Mouse (Mus musculus) adrenal gland, adult 2 months (tissue): Measurements from ENCODE around the gene Mex3a. TPM values are rescaled to one million over a fixed set of nuclear protein-coding genes. Genes with fewer than 3 reads are reported as not detected.
A peak's percentile ranks its signal among the peaks of the same experiment; 100 is the strongest.

Source experiments
- DNase-seq: peaks from one replicate; pipeline ENCODE4 v3.0.0; 2021
- polyA plus RNA-seq: library from polyadenylated mRNA; depleted of rRNA; stranded (reverse); fragments of >200 nt; gene quantifications from 2 replicates; pipeline ENCODE4 v1.2.3, GENCODE M21; 2012
- total RNA-seq, 2 experiments: library from RNA; stranded (reverse); gene quantifications; 2 replicates each; pipeline ENCODE4 v1.2.3; 2021

Mex3a gene
- total and polyA plus RNA-seq, 3 experiments, result 2.1 to 3.2 (median 2.3) TPM

- no peak for DNase-seq
These were observed 2.8 kb upstream of the Mex3a start for GRCm38 (mm10) chr3:88529204-88530000.

GRCm38 (mm10) chr3:88530082-88530864 lies 1.9 kb upstream of the Mex3a start:
- DNase-seq, result no peak

- peak; percentile 94 for DNase-seq
These were observed 572 bp upstream of the Mex3a start for GRCm38 (mm10) chr3:88531348-88532298.

- peak; percentile 33 for DNase-seq
These were observed 705 bp downstream of the Mex3a start for GRCm38 (mm10) chr3:88532689-88533511.

GRCm38 (mm10) chr3:88533706-88534105 lies 1.5 kb downstream of the Mex3a start:
- no peak for DNase-seq

GRCm38 (mm10) chr3:88535005-88535404 lies 2.8 kb downstream of the Mex3a start:
- no peak for DNase-seq

- DNase-seq, result no peak
These were observed 3.3 kb downstream of the Mex3a start for GRCm38 (mm10) chr3:88535527-88535926.

GRCm38 (mm10) chr3:88536103-88536930 lies 4.1 kb downstream of the Mex3a start:
- DNase-seq, result peak; percentile 88

- DNase-seq, result no peak
These were observed 5.0 kb downstream of the Mex3a start for GRCm38 (mm10) chr3:88537146-88537545.

- DNase-seq, result no peak
These were observed 6.3 kb downstream of the Mex3a start for GRCm38 (mm10) chr3:88538271-88539145.

- DNase-seq, result no peak
These were observed 7.2 kb downstream of the Mex3a start for GRCm38 (mm10) chr3:88539397-88539796.

GRCm38 (mm10) chr3:88540085-88540484 lies 7.9 kb downstream of the Mex3a start:
- DNase-seq, result no peak

- DNase-seq, result no peak
These were observed 9.6 kb downstream of the Mex3a start for GRCm38 (mm10) chr3:88541622-88542401.

GRCm38 (mm10) chr3:88542486-88542885 lies 10.3 kb downstream of the Mex3a start:
- DNase-seq, result no peak

- DNase-seq, result no peak
These were observed 11.0 kb downstream of the Mex3a start for GRCm38 (mm10) chr3:88543174-88543573.

- no peak for DNase-seq
These were observed 11.6 kb downstream of the Mex3a start for GRCm38 (mm10) chr3:88543651-88544410.

- DNase-seq, result peak; percentile 41
These were observed 12.3 kb downstream of the Mex3a start for GRCm38 (mm10) chr3:88544514-88544913.
